18 mouse cellular contexts compared by ENCODE assay signal in the genomic region with DNA sequence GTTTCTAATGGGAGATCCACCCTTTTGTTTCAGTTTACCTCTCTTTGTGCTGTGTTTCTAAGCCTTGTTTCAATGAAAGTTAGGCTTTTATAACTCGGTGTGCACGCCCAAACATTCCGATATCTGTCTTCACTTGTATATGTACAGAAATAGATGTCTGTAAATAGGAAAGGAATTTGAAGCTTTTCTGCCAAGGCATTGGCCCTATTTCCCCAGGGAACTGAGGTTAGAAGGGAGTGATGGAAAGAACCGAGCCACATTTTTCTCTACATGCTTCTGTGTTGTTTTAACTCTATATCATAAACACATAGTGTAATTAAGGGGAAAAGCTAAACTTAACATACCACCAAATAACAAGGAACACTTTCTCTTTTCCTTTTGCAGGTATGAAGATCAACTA.
A peak's percentile ranks its signal among the peaks of the same experiment; 100 is the strongest.
DNase-seq lines count a peak whose midpoint lies in the region; ATAC-seq lines count a peak whose summit lies in the region.
"Had no signal": no experiment of that assay in that cellular context is flagged by ENCODE, and none has a peak within 500 bp of the region (broad histone marks: within the 10 kb centered on the region; RNA-seq: fewer than 3 reads in every experiment).

No protein-coding gene starts in this region.

- H3K9me3 ChIP-seq in embryonic facial prominence, embryonic 11.5 days (replicated peaks; ENCODE audit: control insufficient read depth, low read length) = no peaks in the 10 kb centered on the region
- no peaks in the 10 kb centered on the region for H3K9me3 ChIP-seq in embryonic facial prominence, embryonic 10.5 days
- H3K9me3 ChIP-seq in limb, embryonic 13.5 days = no peaks in the 10 kb centered on the region
- no peaks in the 10 kb centered on the region for H3K9me3 ChIP-seq in limb, embryonic 10.5 days (replicated peaks)
- H3K9me3 ChIP-seq: forebrain, embryonic 13.5 days; hindbrain, embryonic 15.5 days; intestine, embryonic 15.5 days; limb, embryonic 12.5 days had no signal

- WGBS in embryonic facial prominence, embryonic 11.5 days = 79% methylated on average over 4 of the region's 4 CpGs
- 74% methylated on average over 4 of the region's 4 CpGs for WGBS in embryonic facial prominence, embryonic 10.5 days
- WGBS in limb, embryonic 13.5 days = 52% methylated on average over 4 of the region's 4 CpGs
- WGBS in limb, embryonic 10.5 days = 88% methylated on average over 4 of the region's 4 CpGs

- peak; percentile 9 for DNase-seq in embryonic facial prominence, embryonic 11.5 days (ENCODE audit: low spot score)
- DNase-seq in embryonic facial prominence, embryonic 10.5 days (ENCODE audit: low spot score) = no peak
- no peak for DNase-seq in limb, embryonic 10.5 days (ENCODE audit: low spot score)
- DNase-seq in adipocyte (ENCODE audit: low spot score) = peak; percentile 21
- DNase-seq in mesoderm, embryonic 11.5 days (ENCODE audit: low read depth, low spot score) = peak; percentile 20
- no peak for DNase-seq in testis, postnatal 10 days (ENCODE audit: low spot score)
- DNase-seq in c-Kit-positive CD71-positive TER-119-positive erythroid progenitor cells, embryonic 14.5 days (ENCODE audit: low spot score) = no peak
- DNase-seq: adrenal gland, adult 2 months; cerebellum, adult 8-10 months; retina, postnatal 1 day; right cerebral cortex, postnatal 4 days had no signal

- H3K9ac ChIP-seq in embryonic facial prominence, embryonic 11.5 days (replicated peaks; ENCODE audit: low read length) = no peak overlapping the region
- no peak overlapping the region for H3K9ac ChIP-seq in limb, embryonic 13.5 days
- H3K9ac ChIP-seq: forebrain, embryonic 13.5 days; hindbrain, embryonic 15.5 days; intestine, embryonic 15.5 days; limb, embryonic 12.5 days; liver, embryonic 14.5 days had no signal

- no peak for ATAC-seq in embryonic facial prominence, embryonic 11.5 days (replicated peaks; ENCODE audit: insufficient number of reproducible peaks, low FRiP score, low TSS enrichment, low read depth)
- ATAC-seq in limb, embryonic 13.5 days (ENCODE audit: low FRiP score, low read depth) = peak; percentile 51; the same call in 1 of the 2 replicates
- ATAC-seq: forebrain, embryonic 13.5 days; intestine, embryonic 15.5 days; midbrain, embryonic 16.5 days had no signal

- no peak overlapping the region for H3K27ac ChIP-seq in embryonic facial prominence, embryonic 11.5 days (replicated peaks; ENCODE audit: low read depth, low read length)
- H3K27ac ChIP-seq in embryonic facial prominence, embryonic 10.5 days (replicated peaks) = no peak overlapping the region
- H3K27ac ChIP-seq in limb, embryonic 13.5 days = no peak overlapping the region
- H3K27ac ChIP-seq in limb, embryonic 10.5 days = no peak overlapping the region
- H3K27ac ChIP-seq: forebrain, embryonic 13.5 days; hindbrain, embryonic 15.5 days; intestine, embryonic 15.5 days; liver, embryonic 14.5 days had no signal

- no peak overlapping the region for H3K4me3 ChIP-seq in embryonic facial prominence, embryonic 11.5 days (ENCODE audit: low read depth, low read length)
- H3K4me3 ChIP-seq in embryonic facial prominence, embryonic 10.5 days = no peak overlapping the region
- H3K4me3 ChIP-seq in limb, embryonic 13.5 days = no peak overlapping the region
- no peak overlapping the region for H3K4me3 ChIP-seq in limb, embryonic 10.5 days
- H3K4me3 ChIP-seq: forebrain, embryonic 13.5 days; hindbrain, embryonic 15.5 days; intestine, embryonic 15.5 days; limb, embryonic 12.5 days had no signal

- no peak overlapping the region for H3K4me2 ChIP-seq in embryonic facial prominence, embryonic 11.5 days (ENCODE audit: low read depth, low read length)
- no peak overlapping the region for H3K4me2 ChIP-seq in limb, embryonic 13.5 days (replicated peaks)
- H3K4me2 ChIP-seq: forebrain, embryonic 13.5 days; hindbrain, embryonic 15.5 days; intestine, embryonic 15.5 days; limb, embryonic 12.5 days had no signal

- no peaks in the 10 kb centered on the region for H3K4me1 ChIP-seq in embryonic facial prominence, embryonic 11.5 days (ENCODE audit: control insufficient read depth, insufficient read depth, low read length)
- H3K4me1 ChIP-seq in embryonic facial prominence, embryonic 10.5 days = no peaks in the 10 kb centered on the region
- H3K4me1 ChIP-seq in limb, embryonic 13.5 days = no peaks in the 10 kb centered on the region; the same call in 1 of the 2 replicates
- no peaks in the 10 kb centered on the region for H3K4me1 ChIP-seq in limb, embryonic 10.5 days
- H3K4me1 ChIP-seq: forebrain, embryonic 13.5 days; hindbrain, embryonic 15.5 days; intestine, embryonic 15.5 days; limb, embryonic 12.5 days had no signal

- H3K36me3 ChIP-seq in embryonic facial prominence, embryonic 11.5 days (replicated peaks; ENCODE audit: control insufficient read depth, insufficient read depth, low read depth, low read length) = no peaks in the 10 kb centered on the region
- no peaks in the 10 kb centered on the region for H3K36me3 ChIP-seq in embryonic facial prominence, embryonic 10.5 days (replicated peaks)
- no peaks in the 10 kb centered on the region for H3K36me3 ChIP-seq in limb, embryonic 13.5 days
- H3K36me3 ChIP-seq in limb, embryonic 10.5 days = no peaks in the 10 kb centered on the region
- H3K36me3 ChIP-seq: hindbrain, embryonic 15.5 days; intestine, embryonic 15.5 days; limb, embryonic 12.5 days had no signal

- H3K27me3 ChIP-seq in embryonic facial prominence, embryonic 11.5 days (ENCODE audit: control insufficient read depth, insufficient read depth, low read length) = no peaks in the 10 kb centered on the region
- H3K27me3 ChIP-seq in embryonic facial prominence, embryonic 10.5 days (replicated peaks; ENCODE audit: low read depth, poor library complexity, severe bottlenecking) = no peaks in the 10 kb centered on the region
- no peaks in the 10 kb centered on the region for H3K27me3 ChIP-seq in limb, embryonic 13.5 days
- H3K27me3 ChIP-seq in limb, embryonic 10.5 days (ENCODE audit: low read depth, poor library complexity, severe bottlenecking) = no peaks in the 10 kb centered on the region
- H3K27me3 ChIP-seq: forebrain, embryonic 13.5 days; hindbrain, embryonic 15.5 days; intestine, embryonic 15.5 days; limb, embryonic 12.5 days had no signal

Comparison
In these comparisons a context has a peak if more than half of its experiments do, and no peak if none do; other contexts are left out.
1. DNase-seq: peak in embryonic facial prominence, embryonic 11.5 days (single experiment), adipocyte (single experiment) and mesoderm, embryonic 11.5 days (single experiment); none in embryonic facial prominence, embryonic 10.5 days (single experiment), limb, embryonic 10.5 days (single experiment), testis, postnatal 10 days (single experiment) and c-Kit-positive CD71-positive TER-119-positive erythroid progenitor cells, embryonic 14.5 days (single experiment).